Mouse (Mus musculus) regulatory T cell (primary cell): ENCODE results near the gene Tmem74b.

Experiments
- in situ Hi-C: fragments of 300-600 bp; cut with MboI, MseI; formaldehyde crosslinking; loops from one replicate; pipeline ENCODE4 v1.15.1; 2025; ENCODE audit warnings: high pct_unique_total_duplicates

The Tmem74b gene

DNA sequence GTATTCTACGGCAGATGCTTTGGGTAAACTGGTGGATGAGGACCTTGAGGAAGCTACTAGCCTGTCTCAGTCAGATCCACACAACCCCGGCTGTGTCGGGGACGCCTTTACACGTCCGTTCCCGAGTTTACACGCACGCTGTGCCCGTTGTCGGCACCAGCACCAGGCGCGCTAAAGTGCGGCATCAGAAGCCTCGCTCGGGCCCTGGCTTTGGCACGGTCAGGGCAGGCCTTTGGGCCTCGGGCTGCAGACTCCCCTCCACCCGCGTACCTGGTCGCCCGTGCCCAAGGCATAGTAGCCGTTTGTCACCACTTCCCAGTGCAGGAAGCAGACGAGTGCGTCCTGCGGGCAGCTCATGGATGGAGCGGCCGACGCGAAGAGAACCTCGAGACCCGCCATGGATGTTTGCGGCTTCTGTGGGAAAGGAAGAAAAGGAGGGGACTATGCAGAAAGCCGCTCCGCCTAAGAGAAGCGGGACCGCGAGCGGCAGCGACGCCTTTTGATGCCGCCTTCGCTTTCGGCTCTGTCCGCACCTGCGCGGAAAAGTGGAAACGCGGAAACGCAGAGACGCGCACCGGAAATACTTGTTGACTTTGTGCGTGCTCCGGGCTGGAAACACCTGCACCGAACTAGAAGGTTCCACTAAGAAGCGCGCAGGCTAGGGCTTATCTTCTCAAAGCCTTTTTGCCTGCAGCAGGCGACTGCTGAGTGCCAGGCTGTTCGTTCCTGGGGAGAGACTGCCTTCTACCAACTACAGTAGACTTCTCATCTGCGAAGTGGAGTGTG, 39.1 kb downstream of the Tmem74b start:
- in situ Hi-C loops, result loop anchor here (10.0 kb wide), 1 partner anchor 246 kb away; the partner anchor contains the start of gene Nsfl1c

DNA sequence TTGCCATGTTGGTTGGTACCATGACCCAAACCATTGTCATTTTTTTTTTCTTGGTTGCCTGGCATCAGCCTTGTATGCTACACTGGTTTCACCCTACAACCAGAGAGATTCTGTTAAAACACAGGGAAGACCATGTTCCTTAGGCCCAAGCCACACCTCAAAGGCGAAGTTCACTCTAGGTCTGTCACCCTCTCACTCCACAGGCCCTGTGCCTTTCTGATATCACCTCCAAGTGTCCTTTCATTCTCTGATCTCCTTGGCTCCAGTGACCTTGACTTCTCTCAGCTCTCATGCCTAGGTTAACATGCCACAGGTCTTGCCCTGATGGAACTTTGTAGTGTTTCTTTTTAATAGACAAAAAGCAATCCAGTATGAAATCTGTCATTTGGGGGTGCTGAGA, 40.3 kb downstream of the Tmem74b start:
- in situ Hi-C loops, result loop anchor here (10.0 kb wide), 1 partner anchor 247 kb away; the partner anchor contains the start of gene Nsfl1c

DNA sequence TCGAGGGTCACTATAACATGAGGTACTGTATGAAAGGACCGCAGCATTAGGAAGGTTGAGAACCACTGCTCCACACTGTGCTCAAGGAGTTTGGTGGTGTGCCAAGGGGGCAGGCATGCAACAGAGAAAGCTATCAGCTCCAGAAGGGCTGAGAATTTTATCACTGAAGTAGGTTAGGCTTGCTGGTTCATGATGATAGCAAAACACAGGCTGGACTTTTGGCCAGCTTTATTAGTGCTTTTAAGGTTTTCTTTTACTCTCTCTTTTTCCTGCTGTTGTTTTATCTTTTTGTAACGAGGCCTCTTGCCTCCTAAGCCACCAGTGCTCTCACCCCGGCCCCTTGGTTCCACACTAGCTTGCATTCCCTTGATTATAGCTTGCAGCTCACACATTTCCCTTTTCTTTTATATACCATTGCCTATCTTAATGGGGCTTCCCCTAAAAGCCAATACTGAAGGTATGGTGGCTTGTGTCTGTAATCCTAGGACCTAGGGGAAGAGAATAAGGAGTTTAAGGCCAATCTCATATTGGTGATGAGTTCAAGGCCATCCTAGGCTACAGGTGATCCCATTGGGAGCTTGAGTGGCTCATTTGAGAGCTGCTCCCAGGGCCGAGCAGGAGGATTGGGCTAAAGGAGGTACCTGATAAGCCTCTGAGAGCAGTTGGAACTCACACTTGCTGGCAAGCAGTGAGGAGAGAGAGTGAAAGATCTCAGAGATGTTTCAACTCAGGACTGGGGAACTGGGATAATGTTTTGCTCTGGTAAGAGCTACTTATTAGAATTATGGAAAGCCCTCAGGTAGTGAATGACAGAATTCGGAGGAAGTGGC, 41.3 kb downstream of the Tmem74b start:
- in situ Hi-C loops, result loop anchor here (10.0 kb wide), 1 partner anchor 248 kb away; the partner anchor contains the start of gene Nsfl1c

DNA sequence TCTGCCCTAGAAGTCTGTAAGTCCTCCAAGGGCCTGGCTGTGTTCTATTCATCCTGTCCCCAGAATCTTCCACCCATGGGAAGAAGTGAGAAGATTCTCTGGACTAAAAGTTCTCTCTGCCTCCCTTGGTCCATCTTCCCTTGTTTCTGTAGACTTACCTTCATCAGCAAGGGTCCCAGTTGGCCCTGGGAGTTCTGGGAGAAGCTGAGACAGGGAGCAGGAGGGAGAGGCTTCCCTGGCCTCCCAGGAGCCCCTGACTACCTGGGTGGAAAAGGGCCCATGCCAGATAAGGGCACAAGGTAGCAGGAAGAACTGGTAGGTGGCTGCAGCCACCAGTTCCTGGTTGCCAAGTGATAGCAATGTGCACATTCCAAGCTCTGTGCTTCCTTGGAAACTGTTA, 42.0 kb downstream of the Tmem74b start, which contains the start of gene Psmf1:
Psmf1 (minus strand) TSS at position 342 of the 400 bp plus-strand sequence.
- in situ Hi-C loops, result loop anchor here (10.0 kb wide), 1 partner anchor 249 kb away; the partner anchor contains the start of gene Nsfl1c

DNA sequence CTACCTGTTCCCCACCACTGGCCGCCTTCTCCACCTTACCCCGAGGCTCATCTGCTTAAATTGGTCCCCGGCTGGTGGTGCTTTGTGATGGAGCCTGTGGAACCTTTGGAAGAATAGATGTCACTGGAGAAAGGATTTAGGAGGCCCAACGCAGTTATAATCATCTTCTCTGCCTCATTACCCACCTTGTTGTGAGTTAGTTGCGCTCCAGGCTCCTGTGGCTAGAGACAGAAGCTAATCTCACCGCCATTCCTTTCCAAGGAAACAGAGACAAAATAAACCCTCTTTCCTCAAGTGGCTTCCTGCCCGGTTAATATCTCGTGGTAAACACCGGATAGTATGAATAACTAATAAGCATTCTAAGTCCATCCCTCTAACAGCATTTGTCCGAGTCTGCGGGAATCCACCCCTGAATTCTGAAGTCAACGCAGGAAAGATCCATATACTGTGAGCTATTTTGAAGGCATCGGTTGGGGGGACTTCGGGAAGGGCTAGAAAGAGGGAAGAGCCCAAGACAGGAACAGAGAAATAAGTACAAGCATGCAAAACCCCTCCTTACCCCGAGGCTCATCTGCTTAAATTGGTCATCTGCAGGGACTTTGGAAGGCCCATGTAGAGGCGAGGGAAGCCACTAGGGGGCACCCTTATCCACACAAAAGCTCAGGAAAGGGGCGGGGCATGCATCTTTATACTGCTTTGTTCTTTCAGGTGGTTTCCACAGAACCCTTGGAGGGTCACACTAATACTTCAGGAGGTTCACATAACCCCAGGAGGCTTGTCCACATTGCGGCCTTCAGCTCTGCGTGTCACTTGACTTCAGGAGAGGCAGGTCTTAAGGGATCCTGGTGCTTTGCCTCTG, 46.3 kb downstream of the Tmem74b start:
- in situ Hi-C loops, result loop anchor here (10.0 kb wide), 1 partner anchor 253 kb away; the partner anchor contains the start of gene Nsfl1c

- in situ Hi-C loops, result no loop called here
These were observed 49.5 kb downstream of the Tmem74b start for GRCm38 (mm10) chr2:151751330-151751729.

DNA sequence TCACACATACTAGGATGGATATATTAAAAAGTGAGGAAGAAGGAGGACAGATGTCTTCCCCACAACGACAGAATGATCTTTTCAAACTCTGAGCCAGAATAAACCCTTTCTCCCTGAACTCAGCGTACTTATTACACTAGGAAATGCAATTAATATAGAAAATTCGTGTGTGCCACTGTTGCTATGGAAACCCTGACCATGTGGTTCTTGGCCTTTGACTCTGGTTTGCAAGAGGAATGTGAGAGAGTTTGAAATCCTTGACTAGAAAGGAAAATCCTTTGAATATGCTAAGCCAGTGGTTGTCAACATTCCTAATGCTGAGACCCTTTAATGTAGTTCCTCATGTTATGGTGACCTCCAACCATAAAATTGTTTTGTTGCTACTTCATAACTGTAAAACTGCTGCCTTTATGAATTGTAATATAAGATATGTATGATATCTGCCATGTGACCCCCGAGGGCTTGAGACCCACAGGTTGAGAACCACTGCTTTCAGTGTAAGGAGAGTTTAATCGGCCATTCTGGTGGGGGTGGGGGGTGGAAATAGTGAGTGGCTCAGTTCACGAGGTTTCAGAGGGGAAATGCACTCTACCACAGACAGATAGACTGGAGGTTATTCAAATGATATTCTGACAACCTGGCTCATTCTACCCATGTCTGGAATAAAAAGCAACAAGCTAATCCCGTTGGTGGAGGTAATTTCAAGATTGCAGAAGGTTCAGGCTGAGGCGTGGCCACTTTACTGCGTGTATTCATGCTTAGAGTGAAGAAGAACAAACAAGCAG, 54.7 kb downstream of the Tmem74b start:
- in situ Hi-C loops, result no loop called here

DNA sequence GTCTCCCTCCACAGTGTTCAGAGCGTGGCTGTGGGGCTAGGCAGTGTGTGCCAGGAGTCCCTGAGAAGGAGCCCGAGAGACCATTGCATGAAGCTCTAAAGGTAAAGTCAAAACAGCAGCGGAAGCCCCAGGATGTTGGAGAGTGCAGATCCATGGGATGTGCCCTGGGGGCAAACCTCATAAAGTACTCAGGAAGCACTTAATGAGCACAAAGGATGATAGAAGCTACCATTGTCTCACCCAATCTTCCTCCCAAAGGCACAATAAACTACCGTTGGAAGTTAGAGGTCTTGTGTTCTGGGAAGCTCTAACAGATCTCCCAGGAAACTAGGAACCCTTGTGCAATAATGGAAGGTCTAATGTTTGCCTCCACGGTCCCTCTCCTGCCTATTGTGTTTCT, 55.6 kb downstream of the Tmem74b start:
- in situ Hi-C loops, result no loop called here

DNA sequence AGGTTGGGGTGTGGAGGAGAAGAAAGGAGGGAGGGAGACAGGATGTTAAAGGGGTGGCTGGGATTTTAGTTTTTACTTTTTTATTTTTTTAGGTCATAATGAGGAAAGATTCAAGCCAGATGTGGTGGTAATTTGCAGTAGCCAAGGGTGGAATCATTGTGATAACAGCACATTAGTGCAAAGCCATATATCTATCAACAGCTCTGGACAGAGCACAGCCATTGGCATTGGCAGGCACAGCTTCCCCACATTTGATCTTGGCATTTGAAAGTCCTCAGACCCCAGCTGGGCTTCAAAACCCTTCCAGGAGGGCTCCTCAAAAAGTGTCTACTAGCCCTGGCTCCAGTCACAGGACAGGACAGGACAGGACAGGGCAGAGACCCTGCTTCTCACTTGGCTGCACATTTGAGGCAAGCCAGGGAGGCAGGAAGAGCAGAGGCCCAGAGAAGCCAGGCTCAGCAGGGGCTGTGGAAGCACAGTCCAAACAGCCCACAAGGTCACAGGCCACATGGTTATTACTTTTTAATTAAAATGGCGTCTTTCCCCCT, 57.1 kb downstream of the Tmem74b start:
- in situ Hi-C loops, result no loop called here
